Mouse (Mus musculus) bone marrow, adult 2 months (tissue): ENCODE measurements at regions not wholly inside any gene's neighbourhood (a gene's known extent, or its start where the extent isn't known, plus 50 kb on each side); places are given as distances from the start of the nearest gene placed in this dataset.

ENCODE experiments used
- H3K27ac ChIP-seq: fragments of 200-500 bp; 2 replicates; pipeline ENCODE4 v1.5.1; 2012; ENCODE audit warnings: low read depth, mild to moderate bottlenecking, control low read depth, inconsistent platforms, low read length; ENCODE audit not compliant: control insufficient read depth, poor library complexity, insufficient read depth
- H3K4me1 ChIP-seq: fragments of 200-500 bp; 2 replicates; pipeline ENCODE4 v1.6.1; 2011; ENCODE audit warnings: low read length; ENCODE audit not compliant: control insufficient read depth, insufficient read depth
- H3K4me3 ChIP-seq: fragments of 200-500 bp; replicated peaks from 2 replicates; pipeline ENCODE3; 2011; ENCODE audit warnings: mild to moderate bottlenecking, low read depth, low read length, control low read depth; ENCODE audit not compliant: control insufficient read depth
- CTCF ChIP-seq: fragments of 200-500 bp; IDR thresholded peaks from 2 replicates; pipeline ENCODE4 v1.5.1; 2011; ENCODE audit warnings: low read length, control low read depth; ENCODE audit not compliant: control insufficient read depth, insufficient read depth
- POLR2A ChIP-seq: fragments of 200-500 bp; IDR thresholded peaks from 2 replicates; pipeline ENCODE4 v1.6.1; 2011; ENCODE audit warnings: low read depth, mild to moderate bottlenecking, control low read depth, low read length, borderline replicate concordance; ENCODE audit not compliant: control insufficient read depth
- WGBS: fragments of 180-500 bp; shearing (Covaris S2); methylation state at CpG from one replicate; pipeline ENCODE4 v1.1.7; 2018; 5-methylcytosine and 5-hydroxymethylcytosine counted together

- no peak overlapping the region for H3K4me3 ChIP-seq
- TF ChIP-seq POLR2A = no peak
- H3K4me1 ChIP-seq = no peaks in the 10 kb centered on the region
- H3K27ac ChIP-seq = no peak overlapping the region
- WGBS = 89% methylated on average over 9 of the region's 9 CpGs
Observed at GRCm38 (mm10) chr16:86034772-86035171, 133.1 kb upstream of the Adamts5 start.

GRCm38 (mm10) chr16:86027700-86028099, 126.1 kb upstream of the Adamts5 start:
- no peak for TF ChIP-seq POLR2A
- TF ChIP-seq CTCF = no peak
- no peak overlapping the region for H3K4me3 ChIP-seq
- WGBS = 69% methylated on average over 2 of the region's 2 CpGs
- no peaks in the 10 kb centered on the region for H3K4me1 ChIP-seq
- H3K27ac ChIP-seq = no peak overlapping the region

- H3K27ac ChIP-seq = no peak overlapping the region
- TF ChIP-seq CTCF (no peak), POLR2A (no peak)
- H3K4me3 ChIP-seq = no peak overlapping the region
- 77% methylated on average over 1 of the region's 1 CpGs for WGBS
- no peaks in the 10 kb centered on the region for H3K4me1 ChIP-seq
Observed at GRCm38 (mm10) chr16:86015336-86015735, 113.7 kb upstream of the Adamts5 start.

GRCm38 (mm10) chr16:86011051-86011450, 109.4 kb upstream of the Adamts5 start:
- no peaks in the 10 kb centered on the region for H3K4me1 ChIP-seq
- H3K27ac ChIP-seq = no peak overlapping the region
- H3K4me3 ChIP-seq = no peak overlapping the region
- WGBS = 82% methylated on average over 5 of the region's 5 CpGs
- TF ChIP-seq CTCF (no peak), POLR2A (no peak)

- no peak overlapping the region for H3K27ac ChIP-seq
- H3K4me3 ChIP-seq = no peak overlapping the region
- no peak for TF ChIP-seq CTCF
- no peak for TF ChIP-seq POLR2A
- 66% methylated on average over 3 of the region's 3 CpGs for WGBS
- H3K4me1 ChIP-seq = no peaks in the 10 kb centered on the region
Observed at GRCm38 (mm10) chr16:86009638-86010329, 108.2 kb upstream of the Adamts5 start.

- WGBS = 78% methylated on average over 1 of the region's 1 CpGs
- Histone ChIP-seq H3K4me1 (no peaks in the 10 kb centered on the region), H3K4me3 (no peak overlapping the region), H3K27ac (no peak overlapping the region)
- no peak for TF ChIP-seq POLR2A
- no peak for TF ChIP-seq CTCF
Observed at GRCm38 (mm10) chr16:86007799-86008198, 106.2 kb upstream of the Adamts5 start.

- WGBS = 77% methylated on average over 1 of the region's 1 CpGs
- Histone ChIP-seq H3K4me1 (no peaks in the 10 kb centered on the region), H3K4me3 (no peak overlapping the region), H3K27ac (no peak overlapping the region)
- TF ChIP-seq POLR2A (no peak), CTCF (no peak)
Observed at GRCm38 (mm10) chr16:86000846-86001245, 99.2 kb upstream of the Adamts5 start.

GRCm38 (mm10) chr16:85985841-85986240, 84.2 kb upstream of the Adamts5 start:
- TF ChIP-seq CTCF = no peak
- TF ChIP-seq POLR2A = no peak
- 64% methylated on average over 2 of the region's 2 CpGs for WGBS
- no peaks in the 10 kb centered on the region for H3K4me1 ChIP-seq
- no peak overlapping the region for H3K4me3 ChIP-seq
- H3K27ac ChIP-seq = no peak overlapping the region

GRCm38 (mm10) chr16:85977102-85977501, 75.5 kb upstream of the Adamts5 start:
- TF ChIP-seq POLR2A (no peak), CTCF (no peak)
- WGBS = 72% methylated on average over 2 of the region's 2 CpGs
- H3K27ac ChIP-seq = no peak overlapping the region
- H3K4me3 ChIP-seq = no peak overlapping the region
- H3K4me1 ChIP-seq = no peaks in the 10 kb centered on the region
